Mouse (Mus musculus) liver, postnatal 0 days (tissue): ENCODE results near the gene Lekr1. TPM values are rescaled to one million over a fixed set of nuclear protein-coding genes. Genes with fewer than 3 reads are reported as not detected.
A peak's percentile ranks its signal among the peaks of the same experiment; 100 is the strongest.

Experiments
- ATAC-seq: fragments of 200-750 bp; cut with Nextera tagmentation; 2 replicates; pipeline ENCODE4 v1.8.0; 2017; ENCODE audit warnings: mild to moderate bottlenecking, moderate library complexity
- DNase-seq: peaks from one replicate; pipeline ENCODE4 v3.0.0-alpha.2; 2016
- H3K27ac ChIP-seq: fragments of 300-500 bp; sonication (generic); 2 replicates; pipeline ENCODE4 v1.5.1; 2014; ENCODE audit warnings: antibody characterized with exemption, moderate library complexity, mild to moderate bottlenecking, low read depth
- H3K27me3 ChIP-seq: fragments of 300-500 bp; sonication (generic); 2 replicates; pipeline ENCODE4 v1.6.1; 2014; ENCODE audit warnings: low read length, control low read depth, mixed read lengths; ENCODE audit not compliant: insufficient read depth
- H3K36me3 ChIP-seq: fragments of 300-500 bp; sonication (generic); replicated peaks from 2 replicates; pipeline ENCODE4 v1.6.1; 2014; ENCODE audit warnings: mild to moderate bottlenecking, control low read depth, low read length, moderate library complexity, mixed read lengths; ENCODE audit not compliant: insufficient read depth
- H3K4me1 ChIP-seq: fragments of 300-500 bp; sonication (generic); 2 replicates; pipeline ENCODE4 v1.6.1; 2014; ENCODE audit warnings: antibody characterized with exemption, mild to moderate bottlenecking, control low read depth; ENCODE audit not compliant: insufficient read depth
- H3K4me2 ChIP-seq: fragments of 300-500 bp; sonication (generic); 2 replicates; pipeline ENCODE4 v1.6.1; 2014; ENCODE audit warnings: low read depth, mild to moderate bottlenecking, low read length, moderate library complexity, mixed read lengths
- H3K4me3 ChIP-seq: fragments of 300-500 bp; sonication (generic); 2 replicates; pipeline ENCODE4 v1.5.1; 2014; ENCODE audit warnings: low read depth, low read length
- H3K9ac ChIP-seq: fragments of 300-500 bp; sonication (generic); replicated peaks from 2 replicates; pipeline ENCODE4 v1.6.1; 2014; ENCODE audit warnings: mild to moderate bottlenecking, moderate library complexity
- H3K9me3 ChIP-seq: fragments of 300-500 bp; sonication (generic); 2 replicates; pipeline ENCODE4 v1.6.1; 2016; ENCODE audit warnings: mild to moderate bottlenecking, control low read depth, low read length, mixed read lengths
- CTCF ChIP-seq: sonication (generic); IDR thresholded peaks from 2 replicates; pipeline ENCODE4 v1.5.1; 2016; ENCODE audit warnings: antibody characterized with exemption, low read depth
- EP300 ChIP-seq: IDR thresholded peaks from 2 replicates; pipeline ENCODE4 v1.6.1; 2016; ENCODE audit warnings: antibody characterized with exemption, low read depth, mild to moderate bottlenecking
- WGBS: fragments of 180-500 bp; shearing (Covaris S2); extraction: QIAGEN DNeasy Blood & Tissue Kit; methylation state at CpG from one replicate; pipeline ENCODE4 v1.1.7; 2014; ENCODE audit not compliant: insufficient replicate concordance; 5-methylcytosine and 5-hydroxymethylcytosine counted together
- polyA plus RNA-seq: library from polyadenylated mRNA; unstranded; fragments of >200 nt; fragmentation: Nextera tagmentation; extraction: Ambion mirVana; gene quantifications from 2 replicates; pipeline ENCODE4 v1.2.1, GENCODE M21; 2015

Gene Lekr1
- polyA plus RNA-seq, 1 experiment from 2014 or later: 1.0 TPM

DNA sequence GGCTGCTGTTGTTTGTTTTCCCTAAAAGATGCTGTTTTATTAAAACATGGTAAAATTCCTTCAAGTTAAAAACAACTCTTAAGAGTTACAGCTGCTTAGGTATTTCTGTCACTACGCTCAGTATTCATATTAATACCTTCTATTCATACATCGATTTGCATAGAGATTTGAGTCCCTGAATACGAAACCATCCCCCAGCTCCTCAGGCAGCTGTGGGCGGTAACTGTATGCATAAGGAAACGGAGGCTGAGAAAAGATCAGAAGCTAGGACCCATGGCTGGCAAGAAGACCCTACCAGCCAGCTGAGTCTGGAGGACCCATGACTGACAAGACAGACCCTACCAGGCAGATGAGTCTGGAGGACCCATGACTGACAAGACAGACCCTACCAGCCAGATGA lies 189.5 kb downstream of the Lekr1 start:
- H3K9me3 ChIP-seq: no peaks in the 10 kb centered on the region
- H3K4me1 ChIP-seq: peaks cover 11% of the 10 kb centered on the region
- DNase-seq: no peak
- TF ChIP-seq CTCF (no peak), EP300 (no peak)
- no peak for ATAC-seq
- H3K4me2 ChIP-seq: no peak overlapping the region
- H3K9ac ChIP-seq: no peak overlapping the region
- H3K36me3 ChIP-seq: no peaks in the 10 kb centered on the region
- H3K27me3 ChIP-seq: no peaks in the 10 kb centered on the region
- 83% methylated on average over 5 of the region's 5 CpGs for WGBS
- H3K4me3 ChIP-seq: no peak overlapping the region
- H3K27ac ChIP-seq: no peak overlapping the region

DNA sequence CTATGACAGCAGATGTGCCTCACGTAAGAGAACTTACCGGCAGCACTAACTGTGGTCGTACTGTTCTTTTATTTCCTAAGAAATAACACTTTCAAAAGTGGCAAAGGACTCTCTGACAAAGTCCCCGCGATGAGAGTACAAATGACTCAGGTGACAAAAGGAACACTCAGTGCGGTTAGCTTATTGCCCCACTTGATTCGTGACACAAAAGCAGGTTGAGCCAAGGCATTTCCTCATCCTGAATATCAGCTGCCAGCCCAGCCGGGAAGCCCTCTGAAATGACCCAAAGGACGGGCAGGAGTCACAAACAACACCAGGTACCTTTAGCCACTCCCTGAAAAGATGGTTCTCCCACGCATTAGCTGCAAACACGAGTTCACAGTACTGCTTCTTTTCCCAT lies 192.1 kb downstream of the Lekr1 start:
- Histone ChIP-seq H3K4me3 (no peak overlapping the region), H3K27me3 (no peaks in the 10 kb centered on the region), H3K4me2 (no peak overlapping the region), H3K27ac (peak overlapping the region; percentile 74), H3K36me3 (no peaks in the 10 kb centered on the region), H3K9me3 (no peaks in the 10 kb centered on the region), H3K9ac (no peak overlapping the region), H3K4me1 (peaks cover 11% of the 10 kb centered on the region)
- ATAC-seq (peak; percentile 90), DNase-seq (peak; percentile 66)
- TF ChIP-seq EP300 (peak; percentile 89), CTCF (no peak)
- 40% methylated on average over 11 of the region's 11 CpGs for WGBS

DNA sequence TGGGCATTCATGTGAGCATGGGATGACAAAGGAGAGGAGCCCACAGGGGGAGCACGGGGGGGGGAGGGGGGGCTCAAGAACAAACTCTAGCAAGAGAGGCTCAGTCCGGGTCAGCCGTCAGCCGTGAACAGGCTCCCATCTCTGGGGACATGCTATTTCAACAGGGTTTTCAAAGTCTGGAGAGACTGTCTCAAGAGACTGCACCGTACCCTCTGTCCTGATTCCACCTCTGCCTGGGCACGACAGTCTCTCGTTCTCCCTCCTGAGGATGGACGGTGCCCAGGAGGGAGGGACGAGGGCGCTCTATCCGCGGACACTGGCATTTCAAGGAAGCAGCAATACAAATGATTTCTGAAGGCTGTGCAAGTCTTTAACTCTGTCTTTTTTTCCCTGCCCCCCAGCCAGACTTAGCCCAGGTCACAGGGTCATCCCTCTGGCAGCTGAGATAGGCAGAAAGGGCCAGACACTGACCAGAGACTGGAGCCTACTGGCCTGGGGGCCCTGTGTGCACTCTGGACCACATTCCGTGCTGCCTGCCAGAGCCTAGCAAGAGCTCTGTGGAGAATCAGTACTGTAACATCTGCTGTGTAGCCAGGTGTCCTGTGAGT lies 192.8 kb downstream of the Lekr1 start:
- H3K9ac ChIP-seq: 0 out of 2 replicates have a peak overlapping the region, but pooled peaks have one; percentile 9
- WGBS: 29% methylated on average over 13 of the region's 13 CpGs

DNA sequence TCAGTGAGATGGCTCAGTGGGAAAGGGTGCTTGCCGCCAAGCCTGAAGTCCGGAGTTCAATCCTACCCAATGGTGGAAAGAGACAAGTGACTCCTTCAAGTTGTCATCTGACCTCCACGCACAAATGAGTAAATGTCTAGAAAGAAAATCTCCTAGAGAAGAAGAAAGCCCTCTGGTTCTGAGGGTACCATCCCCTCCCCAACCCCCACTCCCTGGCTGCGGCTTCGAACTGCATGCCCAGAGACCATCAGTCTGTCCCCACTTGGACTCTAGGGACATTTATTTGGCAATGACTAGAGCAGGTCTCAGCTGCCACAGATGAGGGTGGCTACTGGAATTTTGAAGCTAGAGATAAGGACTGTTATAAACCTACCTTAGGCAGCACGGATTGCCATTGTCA lies 193.7 kb downstream of the Lekr1 start:
- no peak overlapping the region for H3K27ac ChIP-seq
- no peak overlapping the region for H3K4me2 ChIP-seq
- TF ChIP-seq EP300: no peak
- TF ChIP-seq CTCF: no peak
- peaks cover 11% of the 10 kb centered on the region for H3K4me1 ChIP-seq
- no peaks in the 10 kb centered on the region for H3K27me3 ChIP-seq
- 77% methylated on average over 6 of the region's 6 CpGs for WGBS
- no peaks in the 10 kb centered on the region for H3K9me3 ChIP-seq
- no peak for ATAC-seq
- H3K9ac ChIP-seq: no peak overlapping the region
- no peaks in the 10 kb centered on the region for H3K36me3 ChIP-seq
- no peak overlapping the region for H3K4me3 ChIP-seq
- DNase-seq: no peak

More for the DNA sequence above, 192.8 kb downstream of the Lekr1 start:
- ATAC-seq: peak; percentile 30; the same call in 1 of the 2 replicates
- TF ChIP-seq CTCF (no peak), EP300 (no peak)
- Histone ChIP-seq H3K4me1 (peaks cover 11% of the 10 kb centered on the region), H3K27ac (peak overlapping the region; percentile 74), H3K9me3 (no peaks in the 10 kb centered on the region), H3K4me2 (no peak overlapping the region), H3K27me3 (no peaks in the 10 kb centered on the region), H3K36me3 (no peaks in the 10 kb centered on the region), H3K4me3 (no peak overlapping the region)
- DNase-seq: peak; percentile 22

DNA sequence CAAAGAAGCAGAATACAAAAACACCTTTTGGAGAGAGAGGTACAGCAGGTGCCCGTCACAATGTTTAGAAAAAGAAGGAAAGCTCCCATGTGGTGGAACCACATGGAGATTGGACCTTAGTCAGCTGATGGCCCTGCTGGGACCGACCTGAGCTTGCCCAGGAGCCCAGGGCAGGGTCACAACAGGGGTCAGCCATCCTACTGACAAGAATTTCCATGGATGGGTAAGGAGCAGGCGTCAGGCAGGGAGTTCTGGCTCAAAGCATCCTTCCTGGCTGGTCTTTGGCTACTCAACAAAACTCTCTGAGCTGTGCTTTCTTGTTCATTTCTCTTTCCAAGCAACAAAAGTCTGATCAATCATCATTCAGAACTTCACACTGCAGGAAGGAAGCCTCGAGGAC lies 194.9 kb downstream of the Lekr1 start:
- Histone ChIP-seq H3K36me3 (no peaks in the 10 kb centered on the region), H3K4me3 (no peak overlapping the region), H3K4me2 (no peak overlapping the region), H3K9ac (no peak overlapping the region), H3K4me1 (peaks cover 11% of the 10 kb centered on the region), H3K27ac (0 out of 2 replicates have a peak overlapping the region, but pooled peaks have one; percentile 23), H3K9me3 (no peaks in the 10 kb centered on the region), H3K27me3 (no peaks in the 10 kb centered on the region)
- 31% methylated on average over 4 of the region's 4 CpGs for WGBS
- DNase-seq (no peak), ATAC-seq (peak; percentile 16; the same call in 1 of the 2 replicates)
- TF ChIP-seq CTCF (no peak), EP300 (0 out of 2 replicates have a peak, but pooled peaks have one; percentile 15)

DNA sequence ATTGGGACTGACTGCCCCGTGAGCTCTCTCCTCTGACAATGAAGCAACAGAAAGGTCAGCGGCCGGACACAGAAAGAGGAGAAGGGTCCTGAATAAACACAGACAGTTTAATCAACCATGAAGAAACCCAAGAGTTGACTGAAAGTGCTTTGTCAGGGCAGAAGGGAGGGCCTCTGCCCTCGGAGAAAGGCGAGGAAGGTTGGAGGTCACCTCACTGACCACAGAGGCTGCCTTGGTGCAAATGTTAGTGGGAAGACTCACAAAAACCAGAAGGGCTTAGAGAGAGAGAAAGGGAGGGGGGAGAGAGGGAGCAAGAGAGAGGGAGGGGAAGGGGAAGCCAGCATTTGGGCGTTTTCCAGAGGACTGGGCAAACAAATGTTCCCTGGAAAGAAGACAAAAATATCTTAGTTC lies 195.4 kb downstream of the Lekr1 start:
- Histone ChIP-seq H3K4me2 (no peak overlapping the region), H3K9me3 (no peaks in the 10 kb centered on the region), H3K27ac (0 out of 2 replicates have a peak overlapping the region, but pooled peaks have one; percentile 23), H3K4me1 (peaks cover 11% of the 10 kb centered on the region), H3K4me3 (no peak overlapping the region), H3K27me3 (no peaks in the 10 kb centered on the region), H3K36me3 (no peaks in the 10 kb centered on the region), H3K9ac (no peak overlapping the region)
- DNase-seq (peak; percentile 18), ATAC-seq (no peak)
- TF ChIP-seq EP300 (no peak), CTCF (no peak)
- WGBS: 28% methylated on average over 6 of the region's 6 CpGs
